Mouse (Mus musculus) hindbrain, embryonic 13.5 days (tissue): ENCODE results near the gene Apoc2. TPM values are rescaled to one million over a fixed set of nuclear protein-coding genes. Genes with fewer than 3 reads are reported as not detected.

Source experiments
- polyA plus RNA-seq: library from polyadenylated mRNA; unstranded; fragments of >200 nt; fragmentation: Nextera tagmentation; extraction: Ambion mirVana; gene quantifications from 2 replicates; pipeline ENCODE4 v1.2.1, GENCODE M21; 2015

Gene Apoc2
- polyA plus RNA-seq, 1 experiment from 2014 or later, result not detected

Other genes starting within 250 kb of the Apoc2 start
- 16.1 TPM in 2 replicates for gene Mark4, start 219.1 kb downstream of the Apoc2 start, polyA plus RNA-seq
- 0.38 and 0.43 TPM in 2 replicates for gene Exoc3l2, start 214.6 kb downstream of the Apoc2 start, polyA plus RNA-seq
- gene Bloc1s3, start 169.6 kb downstream of the Apoc2 start, polyA plus RNA-seq, result 3.2 and 3.5 TPM in 2 replicates
- gene Trappc6a, start 169.5 kb downstream of the Apoc2 start, polyA plus RNA-seq, result 43.9 and 44.9 TPM in 2 replicates
- 0.32 and 0.50 TPM in 2 replicates for gene Nkpd1, start 160.1 kb downstream of the Apoc2 start, polyA plus RNA-seq
- gene Ppp1r37, start 114.9 kb downstream of the Apoc2 start, polyA plus RNA-seq, result 32.1 and 32.7 TPM in 2 replicates
- 0.17 and 0.22 TPM in 2 replicates for gene Zfp296, start 100.7 kb downstream of the Apoc2 start, polyA plus RNA-seq
- gene Gemin7, start 100.3 kb downstream of the Apoc2 start, polyA plus RNA-seq, result 139 and 144 TPM in 2 replicates
- gene Clasrp, start 73.5 kb downstream of the Apoc2 start, polyA plus RNA-seq, result 54.2 and 60.5 TPM in 2 replicates
- 4.9 and 5.4 TPM in 2 replicates for gene Relb, start 48.5 kb downstream of the Apoc2 start, polyA plus RNA-seq
- 108 and 109 TPM in 2 replicates for gene Clptm1, start 12.9 kb downstream of the Apoc2 start, polyA plus RNA-seq
- not detected in 2 replicates for gene Gm44805, start 3.5 kb upstream of the Apoc2 start, polyA plus RNA-seq
- 0.12 TPM in 1 of 2 replicates, not detected in the other for gene Apoc4, start 3.5 kb upstream of the Apoc2 start, polyA plus RNA-seq
- gene Apoc1, start 14.7 kb upstream of the Apoc2 start, polyA plus RNA-seq, result 2.7 and 3.8 TPM in 2 replicates
- gene Apoe, start 21.2 kb upstream of the Apoc2 start, polyA plus RNA-seq, result 339 and 374 TPM in 2 replicates
- 119 and 124 TPM in 2 replicates for gene Tomm40, start 37.5 kb upstream of the Apoc2 start, polyA plus RNA-seq
- gene Nectin2, start 72.5 kb upstream of the Apoc2 start, polyA plus RNA-seq, result 49.1 and 49.8 TPM in 2 replicates
- 8.1 and 10.7 TPM in 2 replicates for gene Bcam, start 93.1 kb upstream of the Apoc2 start, polyA plus RNA-seq
- not detected in 2 replicates for gene Cblc, start 118.9 kb upstream of the Apoc2 start, polyA plus RNA-seq
- gene Bcl3, start 144.8 kb upstream of the Apoc2 start, polyA plus RNA-seq, result 0.60 and 1.5 TPM in 2 replicates
- 7.6 and 9.3 TPM in 2 replicates for gene Gm19345, start 174.1 kb upstream of the Apoc2 start, polyA plus RNA-seq
- gene Ceacam16, start 183.4 kb upstream of the Apoc2 start, polyA plus RNA-seq, result 0.48 and 0.58 TPM in 2 replicates
- gene Ceacam19, start 210.0 kb upstream of the Apoc2 start, polyA plus RNA-seq, result not detected in 2 replicates
- 7.8 and 9.4 TPM in 2 replicates for gene Pvr, start 243.2 kb upstream of the Apoc2 start, polyA plus RNA-seq